Mouse (Mus musculus): ENCODE measurements at regions not wholly inside any gene's neighbourhood (a gene's known extent, or its start where the extent isn't known, plus 50 kb on each side); places are given as distances from the start of the nearest gene placed in this dataset.

DNA sequence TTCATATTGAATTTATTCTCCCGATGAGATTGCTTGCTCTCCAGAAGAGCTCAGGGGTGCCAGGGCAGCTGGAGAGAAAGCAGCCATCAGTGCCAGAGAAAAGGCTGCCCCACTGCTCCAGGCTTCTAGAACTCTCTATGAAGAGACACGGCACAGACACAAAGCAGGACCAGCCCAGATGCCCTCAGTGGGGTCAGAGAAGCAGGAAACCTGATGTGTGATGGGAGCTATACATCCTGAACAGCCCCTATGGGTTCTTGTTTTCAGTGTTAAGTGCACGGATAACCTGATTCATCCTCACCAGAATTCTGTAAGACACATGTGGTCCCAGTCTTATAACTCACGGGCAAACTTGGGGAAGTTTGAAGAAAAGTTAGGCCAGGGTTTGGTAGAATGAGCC is 145.0 kb upstream of the Dynlrb2 start:
- DNase-seq (ENCODE audit: low spot score): no peak

DNA sequence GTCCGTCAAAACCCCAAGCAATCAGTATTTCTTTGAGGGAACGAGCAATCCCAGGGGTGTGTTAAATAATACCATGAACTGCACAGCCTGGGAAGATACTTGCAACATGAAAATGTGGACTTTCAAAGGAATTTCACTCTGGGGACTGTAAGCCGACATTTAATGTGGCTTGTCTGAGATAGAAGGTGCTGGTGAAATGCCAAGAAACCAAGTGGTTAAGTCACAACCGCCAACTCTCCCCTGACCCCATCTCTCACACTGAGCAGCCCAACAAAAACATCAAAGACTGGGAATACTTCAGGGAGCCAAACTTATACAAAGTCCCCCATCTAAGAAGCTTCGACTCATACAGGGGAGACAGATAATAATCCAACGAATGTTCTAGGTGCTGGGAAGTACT is 150.0 kb upstream of the Dynlrb2 start:
- no peaks in the 10 kb centered on the region for H3K4me1 ChIP-seq (ENCODE audit: control insufficient read depth, insufficient read depth, low read length)
- no peak overlapping the region for H3K27ac ChIP-seq (replicated peaks; ENCODE audit: low read depth, low read length)
- no peaks in the 10 kb centered on the region for H3K27me3 ChIP-seq (ENCODE audit: control insufficient read depth, insufficient read depth, low read length)
- H3K9me3 ChIP-seq (replicated peaks; ENCODE audit: control insufficient read depth, low read length): no peaks in the 10 kb centered on the region
- no peaks in the 10 kb centered on the region for H3K36me3 ChIP-seq (replicated peaks; ENCODE audit: control insufficient read depth, insufficient read depth, low read depth, low read length)
- WGBS: 81% methylated on average over 6 of the region's 6 CpGs
- H3K4me3 ChIP-seq (ENCODE audit: low read depth, low read length): no peak overlapping the region
- no peak for DNase-seq (ENCODE audit: low spot score)
- no peak overlapping the region for H3K4me2 ChIP-seq (ENCODE audit: low read depth, low read length)
- ATAC-seq (replicated peaks; ENCODE audit: insufficient number of reproducible peaks, low FRiP score, low TSS enrichment, low read depth): no peak
- H3K9ac ChIP-seq (replicated peaks; ENCODE audit: low read length): no peak overlapping the region

More for the DNA sequence above, 145.0 kb upstream of the Dynlrb2 start:
- Histone ChIP-seq H3K4me1 (ENCODE audit: control insufficient read depth, insufficient read depth, low read length) (no peaks in the 10 kb centered on the region), H3K9ac (replicated peaks; ENCODE audit: low read length) (no peak overlapping the region), H3K36me3 (replicated peaks; ENCODE audit: control insufficient read depth, insufficient read depth, low read depth, low read length) (no peaks in the 10 kb centered on the region), H3K9me3 (replicated peaks; ENCODE audit: control insufficient read depth, low read length) (no peaks in the 10 kb centered on the region), H3K4me2 (ENCODE audit: low read depth, low read length) (no peak overlapping the region), H3K4me3 (ENCODE audit: low read depth, low read length) (no peak overlapping the region), H3K27ac (replicated peaks; ENCODE audit: low read depth, low read length) (no peak overlapping the region), H3K27me3 (ENCODE audit: control insufficient read depth, insufficient read depth, low read length) (no peaks in the 10 kb centered on the region)
- ATAC-seq (replicated peaks; ENCODE audit: insufficient number of reproducible peaks, low FRiP score, low TSS enrichment, low read depth): no peak
- WGBS: 79% methylated on average over 4 of the region's 4 CpGs

DNA sequence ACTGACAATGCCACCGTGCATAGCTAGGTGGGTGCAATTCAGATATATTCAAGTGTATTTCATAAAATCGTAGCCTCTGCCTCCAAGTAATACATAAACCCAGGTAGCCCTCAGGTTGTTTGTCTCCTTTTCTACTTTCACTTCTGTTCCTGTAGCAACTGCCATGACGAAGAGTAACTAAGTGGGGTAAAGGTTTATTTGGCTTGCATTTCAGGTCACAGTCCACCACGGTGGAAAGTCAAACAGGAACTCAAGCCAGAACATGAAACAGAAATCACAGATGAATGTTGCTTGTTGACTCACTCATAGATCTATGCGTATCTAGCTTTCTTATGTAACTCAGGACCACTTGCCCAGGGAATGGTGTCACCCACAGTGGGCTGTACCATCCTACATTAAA is 150.9 kb upstream of the Dynlrb2 start:
- DNase-seq (ENCODE audit: low spot score) (no peak), ATAC-seq (replicated peaks; ENCODE audit: insufficient number of reproducible peaks, low FRiP score, low TSS enrichment, low read depth) (no peak)
- Histone ChIP-seq H3K27me3 (ENCODE audit: control insufficient read depth, insufficient read depth, low read length) (no peaks in the 10 kb centered on the region), H3K27ac (replicated peaks; ENCODE audit: low read depth, low read length) (no peak overlapping the region), H3K9ac (replicated peaks; ENCODE audit: low read length) (no peak overlapping the region), H3K9me3 (replicated peaks; ENCODE audit: control insufficient read depth, low read length) (no peaks in the 10 kb centered on the region), H3K36me3 (replicated peaks; ENCODE audit: control insufficient read depth, insufficient read depth, low read depth, low read length) (no peaks in the 10 kb centered on the region), H3K4me2 (ENCODE audit: low read depth, low read length) (no peak overlapping the region), H3K4me1 (ENCODE audit: control insufficient read depth, insufficient read depth, low read length) (no peaks in the 10 kb centered on the region), H3K4me3 (ENCODE audit: low read depth, low read length) (no peak overlapping the region)
- 90% methylated on average over 5 of the region's 5 CpGs for WGBS

- H3K9me3 ChIP-seq (replicated peaks; ENCODE audit: control insufficient read depth, low read length): no peaks in the 10 kb centered on the region
- H3K36me3 ChIP-seq (replicated peaks; ENCODE audit: control insufficient read depth, insufficient read depth, low read depth, low read length): no peaks in the 10 kb centered on the region
- no peak overlapping the region for H3K4me2 ChIP-seq (ENCODE audit: low read depth, low read length)
- ATAC-seq (replicated peaks; ENCODE audit: insufficient number of reproducible peaks, low FRiP score, low TSS enrichment, low read depth) (no peak), DNase-seq (ENCODE audit: low spot score) (no peak)
- no peak overlapping the region for H3K27ac ChIP-seq (replicated peaks; ENCODE audit: low read depth, low read length)
- H3K4me3 ChIP-seq (ENCODE audit: low read depth, low read length): no peak overlapping the region
- no peaks in the 10 kb centered on the region for H3K4me1 ChIP-seq (ENCODE audit: control insufficient read depth, insufficient read depth, low read length)
- no peaks in the 10 kb centered on the region for H3K27me3 ChIP-seq (ENCODE audit: control insufficient read depth, insufficient read depth, low read length)
- 81% methylated on average over 2 of the region's 2 CpGs for WGBS
- H3K9ac ChIP-seq (replicated peaks; ENCODE audit: low read length): no peak overlapping the region
Observed at GRCm38 (mm10) chr8:116352635-116353034, 152.1 kb upstream of the Dynlrb2 start.

DNA sequence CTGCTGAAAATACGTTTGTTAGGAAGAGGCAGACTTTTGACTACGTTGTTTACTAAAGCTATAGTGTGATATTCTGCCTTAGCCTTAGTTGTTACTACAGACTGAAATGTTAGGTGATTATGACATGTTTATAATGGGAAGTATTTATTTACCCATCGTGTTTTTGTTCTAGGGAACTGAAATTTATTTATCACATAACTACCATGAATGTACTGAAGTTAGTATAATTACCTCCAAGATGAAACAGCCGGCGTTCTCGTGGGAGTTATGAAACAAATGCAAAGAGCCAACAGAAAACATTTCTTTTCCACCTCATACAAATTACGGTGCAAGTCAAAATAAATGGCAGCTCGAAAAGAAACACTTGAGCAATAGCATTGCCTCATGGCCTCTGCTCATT is 155.8 kb upstream of the Dynlrb2 start:
- 85% methylated on average over 8 of the region's 8 CpGs for WGBS
- H3K9ac ChIP-seq (replicated peaks; ENCODE audit: low read length): no peak overlapping the region
- H3K27me3 ChIP-seq (ENCODE audit: control insufficient read depth, insufficient read depth, low read length): no peaks in the 10 kb centered on the region
- no peaks in the 10 kb centered on the region for H3K36me3 ChIP-seq (replicated peaks; ENCODE audit: control insufficient read depth, insufficient read depth, low read depth, low read length)
- H3K27ac ChIP-seq (replicated peaks; ENCODE audit: low read depth, low read length): no peak overlapping the region
- H3K4me2 ChIP-seq (ENCODE audit: low read depth, low read length): no peak overlapping the region
- no peaks in the 10 kb centered on the region for H3K9me3 ChIP-seq (replicated peaks; ENCODE audit: control insufficient read depth, low read length)
- no peak overlapping the region for H3K4me3 ChIP-seq (ENCODE audit: low read depth, low read length)
- ATAC-seq (replicated peaks; ENCODE audit: insufficient number of reproducible peaks, low FRiP score, low TSS enrichment, low read depth) (no peak), DNase-seq (ENCODE audit: low spot score) (no peak)
- H3K4me1 ChIP-seq (ENCODE audit: control insufficient read depth, insufficient read depth, low read length): no peaks in the 10 kb centered on the region

GRCm38 (mm10) chr8:116346990-116347389 is 157.8 kb upstream of the Dynlrb2 start:
- no peak overlapping the region for H3K27ac ChIP-seq (replicated peaks; ENCODE audit: low read depth, low read length)
- H3K9ac ChIP-seq (replicated peaks; ENCODE audit: low read length): no peak overlapping the region
- WGBS: 92% methylated on average over 5 of the region's 5 CpGs
- ATAC-seq (replicated peaks; ENCODE audit: insufficient number of reproducible peaks, low FRiP score, low TSS enrichment, low read depth): no peak
- H3K4me2 ChIP-seq (ENCODE audit: low read depth, low read length): no peak overlapping the region
- H3K27me3 ChIP-seq (ENCODE audit: control insufficient read depth, insufficient read depth, low read length): no peaks in the 10 kb centered on the region
- no peak overlapping the region for H3K4me3 ChIP-seq (ENCODE audit: low read depth, low read length)
- H3K4me1 ChIP-seq (ENCODE audit: control insufficient read depth, insufficient read depth, low read length): no peaks in the 10 kb centered on the region
- no peaks in the 10 kb centered on the region for H3K36me3 ChIP-seq (replicated peaks; ENCODE audit: control insufficient read depth, insufficient read depth, low read depth, low read length)
- H3K9me3 ChIP-seq (replicated peaks; ENCODE audit: control insufficient read depth, low read length): no peaks in the 10 kb centered on the region
- peak; percentile 25 for DNase-seq (ENCODE audit: low spot score)

- Histone ChIP-seq H3K27me3 (ENCODE audit: control insufficient read depth, insufficient read depth, low read length) (no peaks in the 10 kb centered on the region), H3K27ac (replicated peaks; ENCODE audit: low read depth, low read length) (no peak overlapping the region), H3K36me3 (replicated peaks; ENCODE audit: control insufficient read depth, insufficient read depth, low read depth, low read length) (no peaks in the 10 kb centered on the region), H3K9ac (replicated peaks; ENCODE audit: low read length) (no peak overlapping the region), H3K4me3 (ENCODE audit: low read depth, low read length) (no peak overlapping the region), H3K9me3 (replicated peaks; ENCODE audit: control insufficient read depth, low read length) (no peaks in the 10 kb centered on the region), H3K4me1 (ENCODE audit: control insufficient read depth, insufficient read depth, low read length) (no peaks in the 10 kb centered on the region), H3K4me2 (ENCODE audit: low read depth, low read length) (no peak overlapping the region)
- DNase-seq (ENCODE audit: low spot score): no peak
- no peak for ATAC-seq (replicated peaks; ENCODE audit: insufficient number of reproducible peaks, low FRiP score, low TSS enrichment, low read depth)
- 85% methylated on average over 5 of the region's 5 CpGs for WGBS
Observed at GRCm38 (mm10) chr8:116344590-116345222, 160.1 kb upstream of the Dynlrb2 start.

- H3K4me2 ChIP-seq (ENCODE audit: low read depth, low read length): no peak overlapping the region
- H3K36me3 ChIP-seq (replicated peaks; ENCODE audit: control insufficient read depth, insufficient read depth, low read depth, low read length): no peaks in the 10 kb centered on the region
- ATAC-seq (replicated peaks; ENCODE audit: insufficient number of reproducible peaks, low FRiP score, low TSS enrichment, low read depth) (no peak), DNase-seq (ENCODE audit: low spot score) (no peak)
- 54% methylated on average over 5 of the region's 5 CpGs for WGBS
- H3K4me1 ChIP-seq (ENCODE audit: control insufficient read depth, insufficient read depth, low read length): no peaks in the 10 kb centered on the region
- H3K4me3 ChIP-seq (ENCODE audit: low read depth, low read length): no peak overlapping the region
- H3K9ac ChIP-seq (replicated peaks; ENCODE audit: low read length): no peak overlapping the region
- H3K27me3 ChIP-seq (ENCODE audit: control insufficient read depth, insufficient read depth, low read length): no peaks in the 10 kb centered on the region
- no peaks in the 10 kb centered on the region for H3K9me3 ChIP-seq (replicated peaks; ENCODE audit: control insufficient read depth, low read length)
- no peak overlapping the region for H3K27ac ChIP-seq (replicated peaks; ENCODE audit: low read depth, low read length)
Observed at GRCm38 (mm10) chr8:116343534-116343933, 161.2 kb upstream of the Dynlrb2 start.

All from embryonic facial prominence, embryonic 11.5 days (tissue).